Mouse (Mus musculus) mouse trophoblast stem cell (cell line): ENCODE measurements around the gene Ascc1.
"Not testable (repeated sequence)": the region's sequence is repeated elsewhere in the genome, so short reads cannot be mapped to it uniquely, and the experiment has no call there.

Experiments used
- in situ Hi-C, 2 experiments: fragments of 300-500 bp; cut with MseI, MboI; formaldehyde crosslinking; loops; 2 replicates in 1 of 2; 3 replicates in 1 of 2; pipeline ENCODE4 v1.15.1; 2025

Gene Ascc1

DNA sequence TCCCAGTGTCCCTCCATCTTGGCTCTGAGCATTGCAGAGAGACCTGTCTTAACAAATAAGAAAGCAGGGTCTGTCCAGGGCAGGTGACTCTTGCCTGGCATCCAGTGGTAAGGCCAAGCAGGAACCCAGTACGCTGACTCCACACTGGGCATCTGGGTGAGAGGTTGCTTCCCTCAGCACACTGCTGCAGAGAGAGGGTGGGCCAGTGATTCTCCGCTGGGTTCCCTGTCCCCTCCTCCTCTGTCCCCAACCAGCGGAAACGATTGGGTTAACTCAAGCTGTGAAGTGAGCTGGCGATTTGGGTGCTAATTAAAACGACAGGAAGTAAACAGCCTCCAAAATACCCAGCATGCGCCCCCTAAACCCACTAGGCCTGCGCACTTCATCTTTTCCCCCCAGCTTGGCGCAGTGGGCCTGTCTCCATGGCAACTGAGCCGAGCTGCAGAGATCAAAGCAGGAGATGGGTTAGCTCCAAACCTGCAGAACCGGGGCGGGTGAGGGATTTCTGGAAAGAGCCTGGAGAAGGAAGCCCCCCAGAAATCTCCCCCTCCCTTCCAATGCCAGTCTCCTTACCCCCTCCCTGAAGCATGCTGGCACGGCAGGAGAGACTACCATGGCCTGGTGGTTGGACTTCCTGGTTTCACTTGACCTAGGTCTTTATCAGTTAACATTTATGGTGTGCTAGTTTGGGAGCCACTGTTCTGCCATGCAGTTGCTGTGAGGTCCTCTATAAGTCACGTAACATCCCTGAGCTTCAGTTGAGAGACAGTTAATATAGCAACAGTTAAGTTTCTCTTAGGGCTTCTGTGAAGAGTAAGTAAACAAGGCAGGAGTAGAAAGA is 113.0 kb downstream of the Ascc1 start:
- in situ Hi-C loops = no loop called here

DNA sequence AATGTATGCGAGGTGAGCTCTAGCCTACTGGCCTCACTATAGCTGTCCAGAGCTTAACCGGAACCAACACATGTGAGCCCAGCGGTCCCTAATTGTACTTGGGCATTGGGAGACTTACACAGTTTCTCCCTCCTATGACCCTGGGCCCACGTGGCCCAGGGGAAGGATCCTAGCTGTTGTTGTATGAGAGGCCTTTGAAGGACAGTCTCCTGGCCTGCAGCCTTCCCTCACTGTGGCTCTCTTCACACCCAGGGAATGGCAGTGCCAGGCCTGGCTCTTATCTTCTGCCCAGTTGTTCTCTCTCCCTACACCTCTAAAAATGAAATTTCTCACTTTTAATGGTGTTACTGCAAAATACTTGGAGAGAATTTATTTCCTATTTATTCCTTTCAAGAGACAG is 114.4 kb downstream of the Ascc1 start:
- in situ Hi-C loops = no loop called here

DNA sequence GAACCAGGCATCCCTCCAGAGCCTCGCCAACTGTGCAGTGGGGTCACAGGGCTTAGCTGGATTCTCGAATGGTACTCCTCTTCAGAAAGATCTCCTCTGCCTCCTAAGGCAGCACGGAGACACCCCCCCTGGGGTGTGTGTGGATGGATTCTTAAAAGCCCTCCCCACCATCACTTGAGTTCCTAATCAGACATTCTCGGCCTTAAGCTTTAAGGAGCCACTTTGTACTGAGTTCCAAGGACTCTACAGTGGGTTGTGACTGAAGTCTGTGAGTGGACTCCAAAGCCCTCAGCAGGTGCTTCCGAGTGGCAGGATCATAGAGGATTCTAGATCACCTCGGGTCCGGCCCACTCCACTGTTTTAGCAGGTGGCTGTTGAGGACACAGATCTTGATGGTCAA is 115.9 kb downstream of the Ascc1 start:
- in situ Hi-C loops = no loop called here

DNA sequence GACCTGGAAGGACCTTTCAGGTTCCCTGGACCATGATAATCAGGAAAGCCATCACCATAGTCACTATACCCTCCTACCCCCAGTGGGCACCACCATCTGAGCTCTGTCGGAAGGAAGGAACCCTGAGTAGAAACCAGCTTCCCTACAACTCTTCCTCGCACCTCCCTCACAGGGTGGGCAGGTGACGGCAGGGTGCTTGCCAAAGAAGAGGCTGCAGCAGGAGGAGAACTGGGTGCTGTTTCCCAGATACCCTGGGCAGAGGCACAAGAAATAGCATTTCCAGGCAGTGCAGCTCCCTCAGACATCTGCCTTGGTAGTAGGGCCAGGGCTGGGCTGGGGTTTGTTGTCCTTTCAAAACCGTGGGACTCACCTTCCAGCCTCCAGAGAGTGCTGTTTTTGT is 118.0 kb downstream of the Ascc1 start:
- in situ Hi-C loops = no loop called here

DNA sequence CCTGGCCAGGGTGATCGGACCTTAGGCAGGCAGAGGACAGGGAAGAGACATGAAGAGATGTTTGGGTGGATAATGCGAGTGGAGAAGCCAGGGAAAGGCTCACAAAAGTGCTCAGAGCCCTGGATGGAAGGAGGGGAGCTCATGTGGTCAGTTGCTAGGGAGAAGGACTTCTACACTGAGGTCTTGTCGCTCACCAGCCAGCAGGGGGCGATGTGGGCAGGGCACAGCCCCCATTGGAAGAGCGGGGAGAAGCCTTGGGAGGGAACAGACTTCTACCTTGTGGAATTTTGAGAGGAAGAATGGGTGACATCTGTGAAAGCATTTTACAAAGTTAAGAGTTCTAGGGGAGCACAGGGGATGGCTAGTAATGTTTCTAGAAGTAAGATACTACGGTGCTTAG is 121.5 kb downstream of the Ascc1 start:
- in situ Hi-C loops = no loop called here

DNA sequence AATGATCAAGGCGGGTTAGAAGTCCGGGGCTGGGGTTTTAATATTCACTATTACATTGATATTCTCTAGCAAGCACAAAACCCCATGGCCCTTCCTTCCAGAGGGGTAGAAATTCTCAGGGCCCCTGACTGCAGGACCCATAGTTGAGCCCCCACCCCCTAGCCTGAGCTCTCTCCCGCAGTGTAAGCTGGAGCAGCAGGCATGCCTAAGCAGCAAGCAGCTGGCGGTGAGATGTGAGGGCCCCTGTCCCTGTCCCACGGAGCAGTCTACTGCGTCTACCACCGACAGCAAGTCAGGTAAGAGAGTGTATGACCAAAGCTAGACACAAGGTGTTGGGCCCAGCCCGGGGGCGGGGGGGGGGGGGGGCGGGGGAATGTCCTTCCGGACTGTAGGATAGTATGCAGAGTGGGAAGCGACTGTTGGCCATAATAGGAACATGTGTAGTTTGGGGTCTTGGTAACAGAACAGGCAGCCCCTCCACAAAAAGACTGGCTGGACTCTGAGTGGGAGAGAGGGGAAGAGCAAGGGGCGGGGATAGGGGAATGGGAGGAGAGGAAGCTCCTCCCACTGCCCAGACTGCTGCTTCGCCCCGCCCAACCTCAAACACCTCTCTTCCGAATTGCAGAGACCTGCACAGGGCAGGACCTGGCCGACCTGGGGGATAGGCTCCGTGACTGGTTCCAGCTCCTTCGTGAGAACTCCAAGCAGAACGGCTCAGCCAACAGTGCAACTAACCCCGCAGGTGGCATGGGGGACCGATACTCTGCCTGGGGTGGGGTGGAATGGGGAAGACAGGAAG is 123.1 kb downstream of the Ascc1 start:
- in situ Hi-C loops = no loop called here

DNA sequence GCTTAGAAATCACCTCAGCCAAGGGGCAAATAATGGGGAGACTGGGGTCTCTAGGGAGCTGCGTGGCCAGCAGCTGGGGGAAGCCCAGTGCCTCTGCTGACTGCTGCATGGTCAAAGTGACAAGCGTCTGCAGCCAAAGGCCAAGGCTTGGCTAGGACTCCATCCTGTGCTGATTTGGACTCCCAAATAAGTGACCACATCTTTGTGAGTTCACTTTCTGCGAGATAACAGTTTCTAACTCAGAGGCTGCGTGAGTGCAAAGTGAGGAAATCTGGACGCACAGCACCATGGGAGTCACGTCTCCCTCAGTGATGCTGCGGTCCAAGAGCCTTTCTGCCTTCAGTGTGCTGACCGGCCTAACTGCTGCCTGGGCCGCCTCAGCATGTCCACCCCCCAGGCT is 125.7 kb downstream of the Ascc1 start:
- in situ Hi-C loops = no loop called here

DNA sequence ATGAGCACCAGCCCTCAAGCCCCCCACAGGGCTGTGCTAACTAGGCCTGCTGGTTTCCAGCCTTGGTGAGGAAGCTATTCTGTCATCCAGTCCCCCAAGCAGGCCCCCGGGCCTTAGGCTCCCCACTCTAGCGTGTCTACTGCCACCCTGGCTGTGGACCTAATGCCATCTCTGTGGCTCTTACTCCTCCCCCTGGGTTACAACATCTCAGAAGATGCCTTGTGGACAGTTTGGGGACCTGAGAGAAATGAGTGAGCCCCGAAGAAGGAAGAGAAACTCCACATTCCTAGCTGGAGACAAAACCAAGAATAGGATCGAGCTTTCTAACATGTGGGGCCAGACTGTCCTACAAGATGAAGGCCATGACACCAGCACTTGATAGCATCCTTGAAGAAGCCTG is 127.9 kb downstream of the Ascc1 start:
- in situ Hi-C loops = no loop called here

DNA sequence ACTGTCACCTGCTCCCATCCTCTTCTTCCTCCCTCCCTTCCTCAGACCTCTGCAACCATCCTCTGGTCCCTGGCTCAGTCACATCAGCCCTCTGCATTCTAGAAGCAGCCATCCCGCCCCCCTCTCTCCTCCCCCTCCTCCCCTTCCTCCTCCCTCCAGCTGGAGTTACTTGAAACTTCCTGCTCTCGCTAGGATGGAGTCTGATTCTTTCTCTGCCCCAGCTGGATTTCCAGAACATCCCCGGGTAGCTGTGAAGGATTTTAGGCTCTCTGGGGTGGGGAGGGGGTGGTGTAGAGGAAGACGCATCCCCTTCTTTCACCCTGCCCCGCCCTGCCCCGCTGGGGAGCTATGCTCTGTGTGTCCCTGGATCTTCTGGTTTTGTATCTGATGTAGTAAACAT is 130.9 kb downstream of the Ascc1 start:
- in situ Hi-C loops = no loop called here

DNA sequence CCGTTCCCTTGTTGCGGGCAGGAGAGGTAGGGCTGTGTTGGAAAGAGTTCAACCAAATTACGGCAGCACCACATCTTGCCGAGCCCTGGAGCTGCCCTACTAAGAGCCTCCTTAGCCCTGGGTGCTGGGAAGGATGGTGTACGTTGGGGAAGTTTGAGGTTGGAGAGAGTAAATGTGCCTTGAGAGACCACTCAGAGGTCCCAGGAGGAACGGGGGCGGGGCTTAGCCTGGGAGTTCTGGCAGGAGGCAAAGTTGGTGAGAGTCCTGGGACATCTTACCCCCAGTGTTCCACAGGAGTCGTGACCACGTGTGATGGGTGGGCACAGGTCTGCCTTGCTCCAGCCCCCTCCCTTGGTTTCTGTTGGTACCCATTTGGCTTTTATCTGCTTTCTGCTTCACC is 131.6 kb downstream of the Ascc1 start:
- in situ Hi-C loops = no loop called here

DNA sequence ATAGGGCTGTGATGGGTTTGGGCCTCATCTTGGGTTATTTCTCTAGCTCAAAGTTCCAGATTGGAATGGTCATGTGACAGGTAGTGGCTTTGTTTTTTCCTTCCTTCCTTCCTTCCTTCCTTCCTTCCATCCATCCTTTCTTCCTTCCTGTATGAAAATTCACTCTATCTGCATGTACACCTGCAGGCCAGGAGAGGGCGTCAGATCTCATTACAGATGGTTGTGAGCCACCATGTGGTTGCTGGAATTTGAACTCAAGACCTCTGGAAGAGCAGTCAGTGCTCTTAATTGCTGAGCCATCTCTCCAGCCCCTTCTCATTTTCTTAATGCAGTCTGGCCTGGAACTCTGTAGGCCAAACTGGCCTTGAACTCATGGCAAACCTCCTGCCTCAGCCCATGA is 133.4 kb downstream of the Ascc1 start:
- in situ Hi-C loops = not testable (repeated sequence)

DNA sequence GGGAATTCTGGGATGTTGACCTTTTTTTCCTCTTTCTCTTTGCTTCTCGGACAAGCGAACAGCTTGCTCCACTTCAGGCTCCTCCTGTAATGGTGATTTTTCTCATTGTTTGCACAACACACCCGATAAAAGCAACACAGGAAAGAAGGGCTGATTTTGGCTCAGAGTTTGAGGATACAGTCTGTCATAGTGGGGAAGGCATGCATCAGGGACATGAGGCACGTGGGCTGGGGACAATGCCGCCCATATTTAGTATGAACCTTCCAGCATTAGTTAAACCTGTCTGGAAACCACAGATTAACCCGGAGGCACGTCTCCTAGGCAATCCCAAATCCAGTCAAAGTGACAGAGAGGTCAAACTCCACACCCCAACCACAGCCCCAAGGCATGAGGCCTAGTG is 134.3 kb downstream of the Ascc1 start:
- in situ Hi-C loops = no loop called here

DNA sequence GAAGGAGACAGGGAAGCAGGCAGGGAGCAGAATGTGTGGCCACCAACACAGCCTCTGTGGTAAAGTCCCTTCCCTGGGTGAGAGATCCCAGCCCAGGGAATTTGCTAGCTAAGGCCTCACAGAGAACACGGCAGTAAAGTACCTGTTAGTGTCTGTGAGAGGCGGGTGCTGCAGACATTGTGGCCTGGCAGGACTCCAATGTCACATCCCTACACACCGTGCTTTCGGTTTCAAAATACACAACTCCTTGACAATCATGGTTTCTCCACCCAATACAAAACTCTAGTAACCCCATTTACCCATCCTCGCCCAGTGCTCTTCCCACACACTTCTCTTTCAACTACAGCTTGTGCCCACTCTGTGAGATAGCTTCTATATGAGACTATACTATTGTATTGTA is 136.1 kb downstream of the Ascc1 start:
- in situ Hi-C loops = no loop called here

DNA sequence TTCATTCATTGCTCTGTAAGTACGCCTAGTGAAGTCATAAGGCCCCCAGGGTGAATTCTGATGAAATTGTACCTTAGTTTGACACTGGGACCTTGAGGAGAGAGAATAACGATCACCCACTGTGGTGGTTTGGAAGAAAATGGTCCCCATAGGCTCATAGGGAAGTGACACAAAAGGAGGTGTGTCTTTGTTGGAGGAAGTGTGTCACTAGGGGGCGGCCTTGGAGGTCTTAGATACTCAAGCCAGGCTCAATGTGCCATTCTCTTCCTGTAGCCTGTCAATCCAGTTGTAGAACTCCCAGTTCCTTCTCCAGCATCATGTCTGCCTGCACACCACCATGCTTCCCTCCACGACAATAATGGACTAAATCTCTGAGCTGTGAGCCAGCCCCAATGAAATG is 138.1 kb downstream of the Ascc1 start:
- in situ Hi-C loops = no loop called here

DNA sequence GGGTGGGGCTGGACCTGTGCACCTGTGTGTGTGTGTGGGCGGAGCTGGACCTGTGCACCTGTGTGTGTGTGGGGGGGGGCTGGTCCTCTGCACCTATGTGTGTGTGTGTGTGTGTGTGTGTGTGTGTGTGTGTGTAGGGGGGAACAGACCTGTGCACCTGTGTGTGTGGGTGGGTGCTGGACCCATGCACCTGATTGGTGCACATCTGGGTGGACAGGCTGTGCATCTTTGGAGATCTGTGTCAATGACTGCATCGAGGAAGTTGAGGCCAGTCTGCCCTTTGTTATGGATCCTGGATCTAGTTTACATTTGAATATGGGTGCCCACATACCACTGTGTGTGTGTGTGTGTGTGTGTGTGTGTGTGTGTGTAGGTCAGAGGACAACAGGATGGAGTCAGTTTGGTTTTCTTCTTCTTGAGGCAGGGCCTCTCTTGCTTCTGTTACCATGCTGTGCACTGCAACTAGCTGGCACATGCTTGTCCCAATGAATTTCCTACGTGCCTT is 139.1 kb downstream of the Ascc1 start:
- in situ Hi-C loops = no loop called here

DNA sequence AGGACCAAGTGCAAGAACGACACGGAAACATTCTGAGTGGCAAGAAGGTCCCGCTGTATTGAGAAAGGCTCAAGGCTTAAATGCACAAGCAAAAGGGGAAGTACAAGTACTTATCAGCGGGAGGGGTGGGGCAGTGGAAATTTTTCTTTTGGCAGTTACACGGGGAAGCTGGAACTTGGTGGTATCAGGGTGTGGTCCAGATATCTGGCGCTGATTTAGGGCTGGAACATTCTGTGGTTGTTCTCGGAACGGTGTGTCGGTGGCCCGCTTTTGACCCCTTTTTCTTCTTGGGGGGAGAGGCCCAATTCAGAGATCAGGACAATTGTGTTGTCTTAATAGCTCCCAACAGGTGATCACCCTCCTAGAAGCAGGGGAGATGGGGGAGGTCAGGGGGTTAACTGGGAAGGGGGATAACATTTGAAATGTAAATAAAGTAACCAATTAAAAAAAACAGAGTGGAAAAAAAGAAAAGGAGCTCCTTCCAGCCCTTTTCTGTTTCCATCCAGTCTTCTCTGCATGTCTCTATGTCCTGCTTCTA is 145.0 kb downstream of the Ascc1 start:
- in situ Hi-C loops = loop anchor here in 1 of 2 experiments (5.0 kb wide), 1 partner anchor 90 kb away; no protein-coding TSS in a partner anchor

DNA sequence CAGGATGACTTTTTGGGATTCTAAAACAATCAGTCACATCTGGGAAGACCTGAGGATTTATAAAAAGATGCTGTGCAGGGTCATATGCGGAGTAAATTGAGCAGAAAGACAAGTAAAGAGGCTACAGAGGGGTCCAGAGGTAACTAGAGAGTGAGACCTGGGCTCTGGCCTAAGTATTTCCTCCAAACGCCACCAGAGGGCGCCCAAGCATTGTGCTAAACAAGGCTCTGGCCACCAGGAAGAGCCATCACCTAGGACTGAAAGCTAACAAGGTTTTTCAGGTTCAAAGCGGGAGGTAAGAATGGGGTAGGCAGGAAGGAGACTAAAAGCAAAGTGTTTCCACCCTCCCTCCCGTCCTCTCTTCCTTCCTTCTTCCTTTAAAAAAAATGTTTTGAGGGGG is 145.5 kb downstream of the Ascc1 start:
- in situ Hi-C loops = loop anchor here in 1 of 2 experiments (5.0 kb wide), 1 partner anchor 89 kb away; no protein-coding TSS in a partner anchor
